Mouse (Mus musculus) bone marrow, adult 2 months (tissue): ENCODE measurements around the gene Mrpl50.
A peak's percentile ranks its signal among the peaks of the same experiment; 100 is the strongest.

Source experiments
- CTCF ChIP-seq: fragments of 200-500 bp; IDR thresholded peaks from 2 replicates; pipeline ENCODE4 v1.5.1; 2011; ENCODE audit warnings: low read length, control low read depth; ENCODE audit not compliant: control insufficient read depth, insufficient read depth
- POLR2A ChIP-seq: fragments of 200-500 bp; IDR thresholded peaks from 2 replicates; pipeline ENCODE4 v1.6.1; 2011; ENCODE audit warnings: low read depth, mild to moderate bottlenecking, control low read depth, low read length, borderline replicate concordance; ENCODE audit not compliant: control insufficient read depth

- TF ChIP-seq CTCF, result no peak; the same call in 1 of the 2 replicates
- TF ChIP-seq POLR2A, result peak; percentile 62; the same call in 1 of the 2 replicates
Measured at GRCm38 (mm10) chr4:49520572-49521340, at the start of gene Mrpl50, which contains the start of gene Zfp189.
